Mouse (Mus musculus) adipocyte (in vitro differentiated cells): ENCODE results near the gene Lamb2.
A peak's percentile ranks its signal among the peaks of the same experiment; 100 is the strongest.

Experiments used
- DNase-seq: peaks from one replicate; pipeline ENCODE4 v3.0.0-alpha.2; 2016; ENCODE audit warnings: low spot score

The Lamb2 gene

DNA sequence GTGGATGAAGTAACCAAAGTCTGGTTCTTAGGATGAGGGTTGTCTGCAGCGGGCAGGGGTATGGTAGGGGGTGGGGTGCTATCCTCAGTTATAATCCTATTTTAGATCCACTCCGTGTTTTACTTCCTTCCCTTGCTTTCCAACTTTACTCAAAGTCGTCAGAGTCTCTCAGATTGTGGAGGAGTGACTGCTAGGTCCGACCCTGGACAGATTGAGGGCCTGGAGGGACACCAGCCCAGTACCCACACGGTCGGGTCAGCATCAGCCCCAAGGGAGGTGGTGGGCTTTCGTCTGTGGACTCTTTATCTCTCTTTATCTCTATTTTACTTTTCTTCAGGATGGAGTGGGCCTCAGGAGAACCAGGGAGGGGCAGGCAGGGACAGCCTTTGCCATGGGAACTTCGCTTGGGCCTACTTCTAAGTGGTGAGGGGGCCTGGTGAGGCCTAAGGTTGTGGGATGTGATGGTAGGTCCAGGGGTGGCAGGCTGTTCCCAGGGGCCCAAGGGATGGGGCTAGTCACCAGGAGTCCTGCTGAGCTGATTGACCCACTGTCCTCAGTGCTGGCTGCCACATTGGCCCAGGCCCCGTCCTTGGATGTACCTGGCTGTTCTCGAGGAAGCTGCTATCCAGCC is at the start of gene Lamb2:
Lamb2 (plus strand) TSS at position 16 of the 631 bp plus-strand sequence.
- peak; percentile 74 for DNase-seq

DNA sequence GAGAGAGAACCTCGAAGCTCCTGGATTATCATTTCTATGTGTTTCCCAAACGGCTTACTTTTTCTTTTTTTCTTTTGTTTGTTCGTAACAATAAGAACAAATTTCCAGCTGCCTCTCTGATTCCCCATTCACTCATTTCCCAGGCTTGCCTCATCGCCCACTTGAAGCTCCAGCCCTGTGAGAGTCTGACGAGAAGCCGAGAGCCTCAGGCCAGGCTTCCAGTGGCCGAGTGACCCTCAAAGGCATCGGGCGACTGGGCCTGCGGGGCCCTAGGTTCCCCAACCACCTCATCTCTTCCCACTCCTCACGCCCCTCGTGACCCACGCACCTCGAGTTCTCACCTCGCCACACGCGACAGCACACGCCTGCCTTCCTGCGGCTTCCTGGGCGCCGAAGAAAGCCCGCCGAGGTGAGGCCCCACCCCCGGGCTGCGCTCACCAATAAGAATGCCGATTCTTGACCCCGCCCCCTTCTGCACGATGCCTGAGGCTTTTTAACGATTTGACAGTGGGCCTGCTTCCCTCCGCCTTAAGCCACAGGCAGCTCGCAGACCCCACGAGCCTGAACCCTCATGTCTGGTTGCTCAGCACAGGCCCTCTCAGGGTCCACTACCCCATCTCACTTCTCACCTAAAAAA is 48.0 kb upstream of the Lamb2 start:
- no peak for DNase-seq

DNA sequence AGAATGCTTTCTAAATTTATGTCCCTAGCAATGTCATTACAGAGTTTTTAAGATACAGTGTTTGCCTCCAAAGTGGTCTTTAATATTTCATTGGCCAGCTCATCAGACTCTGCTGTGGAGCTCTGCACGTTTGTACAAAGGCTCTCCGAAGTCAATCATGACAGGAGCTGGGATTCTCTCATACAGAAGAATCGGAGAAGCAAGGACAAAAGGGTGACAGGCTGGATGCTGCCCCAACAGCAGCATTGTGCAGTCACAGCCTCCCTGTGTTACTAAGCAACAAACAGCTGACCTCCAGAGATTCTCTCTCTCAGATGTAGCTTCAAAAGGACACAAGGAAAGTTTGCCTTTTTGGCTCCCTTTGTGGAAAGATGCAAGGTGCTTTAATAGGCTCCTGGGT is 43.4 kb upstream of the Lamb2 start, which contains the start of gene BC048562:
BC048562 (plus strand) TSS at position 301 of the 400 bp plus-strand sequence.
- no peak for DNase-seq

- no peak for DNase-seq
Measured at GRCm38 (mm10) chr9:108439176-108439575, 40.4 kb upstream of the Lamb2 start.

- DNase-seq: no peak
Measured at GRCm38 (mm10) chr9:108440485-108440884, 39.1 kb upstream of the Lamb2 start.

DNA sequence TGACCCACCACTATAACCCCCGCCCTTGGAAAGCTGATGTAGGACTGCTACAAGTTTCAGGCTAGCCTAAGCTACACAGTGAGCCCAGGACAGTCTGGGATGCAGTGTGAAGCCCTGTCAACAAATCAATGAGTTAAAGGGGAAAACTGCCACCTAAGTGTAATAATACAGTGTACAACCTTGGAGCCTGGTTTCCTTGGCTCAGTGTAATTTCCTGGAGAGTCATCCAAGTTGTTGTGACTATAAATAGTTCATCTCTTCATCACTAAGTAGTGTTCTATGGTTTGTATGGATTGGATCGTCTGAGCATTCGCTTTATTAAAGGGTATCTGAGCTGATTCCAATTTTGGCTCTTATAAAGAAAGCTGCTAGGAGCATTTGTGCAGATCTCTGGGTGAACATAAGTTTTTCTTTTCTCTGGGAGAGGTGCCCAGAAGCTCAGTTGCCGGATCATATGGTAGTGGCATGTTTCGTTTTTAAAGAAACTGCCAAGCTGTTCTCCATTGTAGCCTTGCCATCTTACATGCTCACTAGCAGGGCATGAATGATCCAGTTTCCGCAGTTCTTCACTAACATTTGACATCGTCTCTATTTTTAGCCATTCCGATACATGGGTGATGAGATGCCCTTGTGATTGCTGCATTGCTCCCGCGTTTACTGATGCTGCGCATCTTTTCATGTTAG is 38.2 kb upstream of the Lamb2 start:
- peak; percentile 10 for DNase-seq

DNA sequence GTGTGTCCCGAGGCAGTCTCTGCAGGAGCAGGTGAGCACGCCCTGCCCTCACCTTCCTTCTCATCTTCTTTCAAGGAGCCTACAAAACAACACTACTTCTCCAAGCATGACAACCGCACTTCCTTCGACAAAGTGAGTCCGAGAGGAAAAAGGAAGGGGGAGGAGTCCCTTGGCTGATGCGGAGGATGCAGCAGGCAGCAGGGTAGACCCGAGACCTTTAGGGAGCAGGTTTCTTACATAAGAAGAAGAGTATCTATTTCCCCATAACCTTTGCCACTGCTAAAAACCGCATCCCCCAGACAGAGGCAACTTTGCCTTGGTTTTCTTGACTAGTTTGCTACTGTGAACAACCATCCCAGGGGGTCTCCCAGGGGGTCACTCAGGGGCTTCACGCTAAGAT is 34.4 kb upstream of the Lamb2 start:
- DNase-seq: no peak

DNA sequence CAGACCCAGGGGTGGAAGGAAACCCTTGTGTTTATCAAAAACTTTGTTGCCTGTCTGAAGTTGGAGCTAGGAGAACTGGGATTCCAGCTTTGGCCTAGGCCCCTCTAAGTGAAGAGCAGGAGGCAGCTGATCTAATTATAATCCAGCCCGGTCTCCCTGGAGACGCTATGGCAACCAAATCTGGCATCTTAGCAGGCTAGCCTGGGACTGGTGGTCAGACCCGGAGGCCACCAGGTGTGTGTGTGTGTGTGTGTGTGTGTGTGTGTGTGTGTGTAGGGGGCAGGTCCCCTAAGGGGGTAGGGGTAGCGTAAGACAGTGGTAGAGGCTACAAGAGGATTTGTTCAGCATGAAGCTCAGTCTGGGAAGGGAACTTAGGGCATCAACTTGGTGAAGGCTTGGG is 29.7 kb upstream of the Lamb2 start:
- DNase-seq: no peak

- DNase-seq: no peak
Measured at GRCm38 (mm10) chr9:108450292-108451169, 29.0 kb upstream of the Lamb2 start.

DNA sequence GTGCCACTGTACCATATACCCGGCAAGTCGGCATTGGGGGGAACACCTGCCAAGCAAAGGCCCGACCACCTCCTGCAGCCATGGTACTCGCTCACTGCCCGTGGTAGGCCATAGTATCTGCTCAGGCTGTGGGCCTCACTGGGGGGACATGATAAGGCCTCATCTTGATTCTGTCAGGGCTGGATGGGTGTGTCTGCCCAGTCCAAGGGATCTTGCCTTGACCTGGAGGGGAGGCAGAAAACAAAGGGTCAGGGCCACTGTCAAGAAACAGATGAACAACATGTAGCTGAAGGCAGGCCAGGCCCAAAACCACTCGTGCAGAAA is 28.4 kb upstream of the Lamb2 start:
- no peak for DNase-seq

GRCm38 (mm10) chr9:108451519-108452160 is 27.9 kb upstream of the Lamb2 start:
- DNase-seq: no peak

DNA sequence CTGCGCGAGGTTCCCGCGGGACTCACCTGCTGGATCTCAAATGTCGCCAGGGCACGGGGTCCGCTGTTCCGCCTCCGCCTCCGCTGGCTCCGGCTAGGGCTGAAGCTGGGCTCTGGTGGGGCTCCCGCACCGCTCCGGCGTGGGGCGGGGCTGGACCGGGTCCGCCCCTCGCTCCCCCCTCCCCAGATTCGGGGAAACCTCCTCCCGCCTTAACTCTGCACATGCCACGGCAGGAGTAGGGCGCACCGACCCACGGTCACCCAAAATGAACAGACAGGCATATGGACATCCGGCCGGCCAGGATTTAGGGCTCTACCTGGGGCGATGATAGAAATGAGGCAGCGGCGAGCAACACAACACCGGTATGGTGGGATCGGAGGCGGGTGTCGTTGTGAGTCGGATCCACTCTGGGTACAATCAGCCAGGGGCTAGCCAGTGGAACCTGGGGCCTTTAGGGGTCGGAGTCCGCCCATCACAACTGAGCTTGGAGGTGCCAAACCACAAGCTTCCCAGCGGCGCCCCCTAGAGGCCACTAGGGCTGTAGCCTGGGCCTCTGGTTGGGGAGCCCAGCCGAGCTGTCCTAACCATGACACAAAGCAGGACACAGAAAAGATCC is 27.1 kb upstream of the Lamb2 start:
- DNase-seq: peak; percentile 43

GRCm38 (mm10) chr9:108452911-108453310 is 26.6 kb upstream of the Lamb2 start:
- no peak for DNase-seq

DNA sequence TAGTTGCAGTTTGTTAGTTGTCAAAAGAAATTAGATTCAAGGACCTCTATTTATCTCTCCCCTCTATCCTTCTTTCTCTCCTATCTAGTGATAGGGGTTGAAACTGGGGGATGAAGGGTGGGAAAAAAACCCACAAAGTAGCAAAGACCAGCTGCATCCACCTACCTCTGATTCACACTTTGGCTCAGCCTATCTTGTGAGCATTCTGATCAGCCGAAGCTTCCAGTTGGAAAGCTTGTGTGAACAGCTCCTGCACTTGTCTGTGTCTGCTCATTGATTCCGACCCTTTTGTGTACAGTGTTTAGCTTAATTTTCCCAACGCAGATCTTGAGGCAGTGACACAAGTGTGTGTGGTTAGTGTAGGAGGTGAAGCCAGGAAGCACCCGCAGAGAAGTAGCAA is 26.1 kb upstream of the Lamb2 start:
- DNase-seq: no peak

DNA sequence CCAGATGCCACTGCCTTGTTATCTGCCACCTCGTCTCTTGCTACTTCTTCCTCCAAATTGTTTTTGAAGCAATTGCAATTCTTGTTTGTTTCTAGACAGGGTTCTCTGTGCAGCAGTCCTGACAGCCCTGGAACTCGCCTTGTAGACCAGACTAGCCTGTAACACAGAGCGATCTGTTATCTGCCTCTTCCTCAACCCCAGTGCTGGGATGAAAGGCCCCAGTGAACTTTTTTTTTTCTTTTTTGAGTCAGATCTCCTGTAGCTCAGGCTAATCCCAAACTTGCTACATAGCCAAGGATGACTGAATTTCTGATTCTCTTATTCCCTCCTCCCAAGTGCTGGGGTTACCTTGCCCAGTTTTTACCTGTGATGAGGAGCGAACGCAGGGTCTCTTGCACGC is 25.1 kb upstream of the Lamb2 start:
- DNase-seq: no peak

DNA sequence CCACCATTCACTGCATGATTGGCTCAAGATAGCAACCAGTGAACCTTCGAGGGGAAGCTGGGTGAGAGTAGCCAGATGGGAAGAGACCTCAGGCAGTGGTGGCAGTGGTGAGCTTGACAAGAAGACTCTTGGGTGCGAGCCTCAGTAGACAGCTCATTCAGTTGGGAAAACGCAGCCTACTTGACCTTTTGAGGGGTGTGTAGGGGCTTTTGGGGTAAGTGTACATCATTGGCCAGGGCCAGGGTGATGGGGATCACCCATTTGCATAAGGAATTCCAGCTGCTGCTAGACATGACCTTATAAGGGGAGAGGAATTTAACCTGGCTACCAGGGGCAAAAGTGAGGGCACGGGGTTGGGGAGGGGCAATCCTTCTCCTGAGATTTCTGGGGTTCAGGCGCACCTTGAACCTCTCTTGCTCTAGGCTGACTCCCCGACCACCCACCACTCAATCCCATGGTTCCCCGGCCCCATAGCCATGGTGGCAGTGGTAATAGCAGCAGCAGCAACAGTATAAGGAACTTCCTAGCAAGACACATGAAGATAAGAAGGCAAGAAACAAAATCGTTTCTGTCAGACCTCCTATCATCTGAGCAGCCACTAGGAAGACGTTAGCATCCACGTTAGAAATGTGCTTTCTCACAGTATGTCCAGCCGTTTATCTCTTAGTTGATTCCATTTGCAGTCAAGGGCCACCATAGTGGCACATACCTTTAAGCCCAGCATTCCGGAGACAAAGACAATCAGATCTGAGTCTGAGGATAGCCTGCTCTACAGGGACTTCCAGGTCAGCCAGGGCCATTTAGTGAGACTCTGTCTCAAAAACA is 23.6 kb upstream of the Lamb2 start:
- DNase-seq: no peak

DNA sequence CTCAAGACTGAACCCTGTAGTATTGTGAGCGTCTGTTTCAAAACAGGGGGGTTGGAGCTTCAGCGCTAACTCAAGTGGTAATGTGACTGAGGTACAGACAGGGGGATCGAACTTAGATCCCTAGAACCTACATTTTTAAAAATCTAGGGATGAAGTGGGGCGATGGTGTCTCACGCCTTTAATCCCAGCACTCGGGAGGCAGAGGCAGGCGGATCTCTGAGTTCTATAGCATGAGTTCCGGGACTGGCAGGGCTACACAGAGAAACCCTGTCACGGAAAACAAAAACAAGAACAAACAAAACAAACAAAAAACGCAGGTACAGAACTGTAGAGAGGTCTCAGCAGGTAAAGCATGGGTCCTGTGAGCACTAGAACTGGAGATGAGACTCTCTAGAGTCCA is 22.6 kb upstream of the Lamb2 start:
- DNase-seq: no peak

- no peak for DNase-seq
Measured at GRCm38 (mm10) chr9:108459939-108460318, 19.6 kb upstream of the Lamb2 start.

GRCm38 (mm10) chr9:108460319-108461178 is 19.0 kb upstream of the Lamb2 start, which contains the start of gene Ccdc71:
Gene Ccdc71 (plus strand): TSS chr9:108460527.
- DNase-seq: peak; percentile 88

- peak; percentile 13 for DNase-seq
Measured at GRCm38 (mm10) chr9:108461181-108461631, 18.3 kb upstream of the Lamb2 start, which contains the start of gene Klhdc8b. Gene Klhdc8b (minus strand): TSS chr9:108461581.
